15 mouse cellular contexts compared by ENCODE assay signal in genomic region chr10:84998225-84998579, GRCm38 (mm10).
DNase-seq lines count a peak whose midpoint lies in the region; ATAC-seq and TF ChIP-seq lines count a peak whose summit lies in the region.
"Had no signal": no experiment of that assay in that cellular context is flagged by ENCODE, and none has a peak within 500 bp of the region (broad histone marks: within the 10 kb centered on the region; RNA-seq: fewer than 3 reads in every experiment).

No protein-coding gene starts in this region.

- H3K4me2 ChIP-seq in heart, embryonic 11.5 days: no peak overlapping the region
- no peak overlapping the region for H3K4me2 ChIP-seq in midbrain, postnatal 0 days (ENCODE audit: low read depth, low read length, poor library complexity, severe bottlenecking)
- no peak overlapping the region for H3K4me2 ChIP-seq in limb, embryonic 14.5 days (replicated peaks; ENCODE audit: low read depth, low read length, severe bottlenecking)
- H3K4me2 ChIP-seq in midbrain, embryonic 15.5 days: no peak overlapping the region
- H3K4me2 ChIP-seq: forebrain, embryonic 15.5 days; hindbrain, embryonic 13.5 days had no signal

- H3K4me3 ChIP-seq in heart, embryonic 11.5 days (ENCODE audit: low read depth, low read length): no peak overlapping the region
- no peak overlapping the region for H3K4me3 ChIP-seq in heart, embryonic 10.5 days
- H3K4me3 ChIP-seq in midbrain, embryonic 10.5 days: no peak overlapping the region
- no peak overlapping the region for H3K4me3 ChIP-seq in midbrain, postnatal 0 days (ENCODE audit: low read depth, low read length)
- H3K4me3 ChIP-seq in limb, embryonic 14.5 days (replicated peaks; ENCODE audit: low read length): no peak overlapping the region
- no peak overlapping the region for H3K4me3 ChIP-seq in midbrain, embryonic 15.5 days
- H3K4me3 ChIP-seq: forebrain, embryonic 15.5 days; hindbrain, embryonic 13.5 days had no signal

- DNase-seq in heart, embryonic 10.5 days (ENCODE audit: low spot score): no peak
- no peak for DNase-seq in midbrain, embryonic 10.5 days (ENCODE audit: low spot score)
- no peak for DNase-seq in midbrain, postnatal 0 days (ENCODE audit: low spot score)
- DNase-seq in limb, embryonic 14.5 days (ENCODE audit: low spot score): no peak
- DNase-seq in layer of hippocampus, adult 9-11 months: no peak
- DNase-seq in adrenal gland, adult 2 months: no peak
- DNase-seq: adrenal gland, postnatal 14 days; cerebellum, adult 11-12 months; cerebellum, adult 9-10 months; cerebellum, postnatal 36 days; gastrocnemius, postnatal 36 days had no signal

- no peak overlapping the region for H3K9ac ChIP-seq in heart, embryonic 11.5 days (ENCODE audit: low read depth, low read length)
- H3K9ac ChIP-seq in midbrain, postnatal 0 days (replicated peaks; ENCODE audit: low read length, poor library complexity, severe bottlenecking): no peak overlapping the region
- H3K9ac ChIP-seq in limb, embryonic 14.5 days (ENCODE audit: low read depth, low read length, severe bottlenecking): no peak overlapping the region
- no peak overlapping the region for H3K9ac ChIP-seq in midbrain, embryonic 15.5 days
- H3K9ac ChIP-seq: forebrain, embryonic 15.5 days; hindbrain, embryonic 13.5 days had no signal

- H3K27me3 ChIP-seq in heart, embryonic 11.5 days (ENCODE audit: control insufficient read depth, insufficient read depth, low read length): no peaks in the 10 kb centered on the region
- no peaks in the 10 kb centered on the region for H3K27me3 ChIP-seq in heart, embryonic 10.5 days (ENCODE audit: insufficient read depth, poor library complexity, severe bottlenecking)
- no peaks in the 10 kb centered on the region for H3K27me3 ChIP-seq in midbrain, embryonic 10.5 days (ENCODE audit: low read depth, poor library complexity, severe bottlenecking)
- no peaks in the 10 kb centered on the region for H3K27me3 ChIP-seq in midbrain, postnatal 0 days (ENCODE audit: insufficient read depth, low read length)
- no peaks in the 10 kb centered on the region for H3K27me3 ChIP-seq in limb, embryonic 14.5 days (ENCODE audit: control insufficient read depth, insufficient read depth, low read length)
- no peaks in the 10 kb centered on the region for H3K27me3 ChIP-seq in midbrain, embryonic 15.5 days (replicated peaks)
- H3K27me3 ChIP-seq: forebrain, embryonic 15.5 days; hindbrain, embryonic 13.5 days had no signal

- TF ChIP-seq CTCF in midbrain, postnatal 0 days (IDR thresholded peaks at IDR 0.05): no peak

- no peak for ATAC-seq in heart, embryonic 11.5 days (replicated peaks; ENCODE audit: insufficient number of reproducible peaks, low FRiP score, low TSS enrichment)
- ATAC-seq in midbrain, postnatal 0 days (ENCODE audit: low FRiP score): no peak
- ATAC-seq in limb, embryonic 14.5 days (ENCODE audit: low FRiP score, low read depth): peak; percentile 42; the same call in 1 of the 2 replicates
- ATAC-seq in midbrain, embryonic 15.5 days (replicated peaks): peak; percentile 66; the same call in 1 of the 2 replicates
- ATAC-seq: forebrain, embryonic 15.5 days had no signal

- no peak for TF ChIP-seq POLR2A in limb, embryonic 14.5 days (IDR thresholded peaks at IDR 0.05; ENCODE audit: borderline replicate concordance, extremely low read depth, insufficient read depth, insufficient read length)

- peaks cover 21% of the 10 kb centered on the region for H3K4me1 ChIP-seq in heart, embryonic 11.5 days (ENCODE audit: control insufficient read depth, insufficient read depth, low read length)
- H3K4me1 ChIP-seq in heart, embryonic 10.5 days: peaks cover 43% of the 10 kb centered on the region
- peaks cover 30% of the 10 kb centered on the region for H3K4me1 ChIP-seq in midbrain, embryonic 10.5 days
- H3K4me1 ChIP-seq in midbrain, postnatal 0 days (ENCODE audit: insufficient read depth, low read length): no peaks in the 10 kb centered on the region
- no peaks in the 10 kb centered on the region for H3K4me1 ChIP-seq in limb, embryonic 14.5 days (ENCODE audit: control insufficient read depth, insufficient read depth, low read length)
- peaks cover 15% of the 10 kb centered on the region for H3K4me1 ChIP-seq in midbrain, embryonic 15.5 days
- H3K4me1 ChIP-seq: forebrain, embryonic 15.5 days had no signal

- no peaks in the 10 kb centered on the region for H3K9me3 ChIP-seq in heart, embryonic 11.5 days (replicated peaks; ENCODE audit: control insufficient read depth, low read length)
- no peaks in the 10 kb centered on the region for H3K9me3 ChIP-seq in heart, embryonic 10.5 days
- no peaks in the 10 kb centered on the region for H3K9me3 ChIP-seq in midbrain, embryonic 10.5 days (replicated peaks)
- H3K9me3 ChIP-seq in midbrain, postnatal 0 days (ENCODE audit: low read length): no peaks in the 10 kb centered on the region
- H3K9me3 ChIP-seq in limb, embryonic 14.5 days (ENCODE audit: control insufficient read depth, low read length): no peaks in the 10 kb centered on the region
- H3K9me3 ChIP-seq in midbrain, embryonic 15.5 days: no peaks in the 10 kb centered on the region
- H3K9me3 ChIP-seq: forebrain, embryonic 15.5 days; hindbrain, embryonic 13.5 days had no signal

- H3K36me3 ChIP-seq in heart, embryonic 11.5 days (ENCODE audit: control insufficient read depth, insufficient read depth, low read length): peaks cover 4% of the 10 kb centered on the region; the same call in 1 of the 2 replicates
- peaks cover 7% of the 10 kb centered on the region; the same call in 1 of the 2 replicates for H3K36me3 ChIP-seq in heart, embryonic 10.5 days
- peaks cover 32% of the 10 kb centered on the region for H3K36me3 ChIP-seq in midbrain, embryonic 10.5 days
- H3K36me3 ChIP-seq in midbrain, postnatal 0 days (ENCODE audit: insufficient read depth, low read length): peaks cover 13% of the 10 kb centered on the region; the same call in 1 of the 2 replicates
- peaks cover 17% of the 10 kb centered on the region for H3K36me3 ChIP-seq in limb, embryonic 14.5 days (ENCODE audit: control insufficient read depth, insufficient read depth, low read length)
- H3K36me3 ChIP-seq in midbrain, embryonic 15.5 days (replicated peaks): no peaks in the 10 kb centered on the region
- H3K36me3 ChIP-seq: forebrain, embryonic 15.5 days had no signal

- WGBS in heart, embryonic 11.5 days (ENCODE audit: insufficient replicate concordance): 63% methylated on average over 1 of the region's 1 CpGs
- 76% methylated on average over 1 of the region's 1 CpGs for WGBS in heart, embryonic 10.5 days
- 86% methylated on average over 1 of the region's 1 CpGs for WGBS in midbrain, embryonic 10.5 days
- WGBS in midbrain, postnatal 0 days: 53% methylated on average over 1 of the region's 1 CpGs
- WGBS in limb, embryonic 14.5 days: 33% methylated on average over 1 of the region's 1 CpGs
- WGBS in midbrain, embryonic 15.5 days: 51% methylated on average over 1 of the region's 1 CpGs

- peak overlapping the region; percentile 35; the same call in 1 of the 2 replicates for H3K27ac ChIP-seq in heart, embryonic 11.5 days (ENCODE audit: low read depth, low read length)
- H3K27ac ChIP-seq in heart, embryonic 10.5 days: no peak overlapping the region
- peak overlapping the region; percentile 67 for H3K27ac ChIP-seq in midbrain, embryonic 10.5 days (replicated peaks)
- H3K27ac ChIP-seq in midbrain, postnatal 0 days (ENCODE audit: low read depth, low read length): no peak overlapping the region
- H3K27ac ChIP-seq in limb, embryonic 14.5 days (replicated peaks; ENCODE audit: low read depth, low read length): no peak overlapping the region
- H3K27ac ChIP-seq in midbrain, embryonic 15.5 days: no peak overlapping the region
- H3K27ac ChIP-seq: forebrain, embryonic 15.5 days had no signal

Comparison
In these comparisons a context has a peak if more than half of its experiments do, and no peak if none do; other contexts are left out.
1. ATAC-seq: peak in limb, embryonic 14.5 days (single experiment) and midbrain, embryonic 15.5 days (single experiment); none in heart, embryonic 11.5 days (single experiment) and midbrain, postnatal 0 days (single experiment).
2. H3K27ac ChIP-seq: peak in heart, embryonic 11.5 days (single experiment) and midbrain, embryonic 10.5 days (single experiment); none in heart, embryonic 10.5 days (single experiment), midbrain, postnatal 0 days (single experiment), limb, embryonic 14.5 days (single experiment) and midbrain, embryonic 15.5 days (single experiment).